Mouse (Mus musculus): ENCODE results near the gene Card14. TPM values are rescaled to one million over a fixed set of nuclear protein-coding genes. Genes with fewer than 3 reads are reported as not detected.

The Card14 gene
- polyA plus RNA-seq (2012; rRNA removed; ENCODE audit: low replicate concordance) = 0.70 and 1.1 TPM in 2 replicates

GRCm38 (mm10) chr11:119307658-119307867 is at the start of gene Card14:
TSS of gene Card14 (plus strand) at chr11:119307768.

GRCm38 (mm10) chr11:119267768-119268556 is 39.6 kb upstream of the Card14 start, which contains the start of gene Gaa:
TSS of gene Gaa (plus strand) at chr11:119267887.

GRCm38 (mm10) chr11:119299391-119300245 is 8.0 kb upstream of the Card14 start, which contains the start of gene Eif4a3:
TSS of gene Eif4a3 (minus strand) at chr11:119300089.

GRCm38 (mm10) chr11:119355443-119356385 is 48.1 kb downstream of the Card14 start, which contains the start of the genes Sgsh and Slc26a11:
TSS of gene Sgsh (minus strand) at chr11:119355536.
TSS of gene Slc26a11 (plus strand) at chr11:119355557.

GRCm38 (mm10) chr11:119392800-119393482 is 85.4 kb downstream of the Card14 start, which contains the start of gene Rnf213:
TSS of gene Rnf213 (plus strand) at chr11:119393100.

Other genes with a start within 250 kb of the Card14 start
- 17.5 and 42.6 TPM in 2 replicates for gene Cbx4, start 221.5 kb upstream of the Card14 start, polyA plus RNA-seq (2012; rRNA removed; ENCODE audit: low replicate concordance)
- gene Tbc1d16, start 79.3 kb upstream of the Card14 start, polyA plus RNA-seq (2012; rRNA removed; ENCODE audit: low replicate concordance) = 12.8 and 13.2 TPM in 2 replicates
- 0.27 and 0.32 TPM in 2 replicates for gene Ccdc40, start 79.2 kb upstream of the Card14 start, polyA plus RNA-seq (2012; rRNA removed; ENCODE audit: low replicate concordance)
- 229 and 234 TPM in 2 replicates for gene Gaa, start 39.9 kb upstream of the Card14 start, polyA plus RNA-seq (2012; rRNA removed; ENCODE audit: low replicate concordance)
- gene Eif4a3, start 7.7 kb upstream of the Card14 start, polyA plus RNA-seq (2012; rRNA removed; ENCODE audit: low replicate concordance) = 69.8 and 80.1 TPM in 2 replicates
- 42.0 and 76.3 TPM in 2 replicates for gene Sgsh, start 47.8 kb downstream of the Card14 start, polyA plus RNA-seq (2012; rRNA removed; ENCODE audit: low replicate concordance)
- gene Slc26a11, start 47.8 kb downstream of the Card14 start, polyA plus RNA-seq (2012; rRNA removed; ENCODE audit: low replicate concordance) = 29.0 and 58.3 TPM in 2 replicates
- 29.6 and 44.8 TPM in 2 replicates for gene Rnf213, start 85.3 kb downstream of the Card14 start, polyA plus RNA-seq (2012; rRNA removed; ENCODE audit: low replicate concordance)
- gene Endov, start 183.6 kb downstream of the Card14 start, polyA plus RNA-seq (2012; rRNA removed; ENCODE audit: low replicate concordance) = 15.4 and 16.5 TPM in 2 replicates
- 0.17 and 0.18 TPM in 2 replicates for gene Nptx1, start 240.0 kb downstream of the Card14 start, polyA plus RNA-seq (2012; rRNA removed; ENCODE audit: low replicate concordance)

All from mammary gland, adult 2 months (tissue).